Mouse (Mus musculus): ENCODE results near the gene Nfia.

Nfia gene

DNA sequence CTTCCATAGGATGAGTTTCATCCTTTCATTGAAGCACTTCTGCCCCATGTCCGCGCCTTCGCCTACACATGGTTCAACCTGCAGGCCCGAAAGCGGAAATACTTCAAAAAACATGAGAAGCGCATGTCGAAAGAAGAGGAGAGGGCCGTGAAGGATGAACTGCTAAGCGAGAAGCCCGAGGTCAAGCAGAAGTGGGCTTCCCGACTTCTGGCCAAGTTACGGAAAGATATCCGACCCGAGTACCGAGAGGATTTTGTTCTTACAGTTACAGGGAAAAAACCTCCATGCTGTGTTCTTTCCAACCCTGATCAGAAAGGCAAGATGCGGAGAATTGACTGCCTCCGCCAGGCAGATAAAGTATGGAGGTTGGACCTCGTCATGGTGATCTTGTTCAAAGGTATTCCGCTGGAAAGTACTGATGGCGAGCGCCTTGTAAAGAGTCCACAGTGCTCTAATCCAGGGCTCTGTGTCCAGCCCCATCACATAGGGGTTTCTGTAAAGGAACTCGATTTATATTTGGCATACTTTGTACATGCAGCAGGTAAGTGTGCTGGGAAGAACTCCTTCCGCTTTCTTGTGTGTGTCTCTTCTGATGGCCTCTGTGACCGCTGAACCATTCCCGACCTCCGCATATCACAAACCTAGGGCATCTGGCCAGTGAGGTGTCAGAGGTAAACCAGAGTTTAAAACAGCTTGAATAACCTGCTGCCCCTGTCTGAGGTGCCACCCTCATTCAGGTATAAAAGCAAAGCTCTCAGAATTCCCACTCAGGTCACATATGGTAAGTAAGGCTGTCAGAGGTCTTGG lies 10.7 kb downstream of the Nfia start:
- no peak for DNase-seq (ENCODE audit: low spot score in 2 of 2)

DNA sequence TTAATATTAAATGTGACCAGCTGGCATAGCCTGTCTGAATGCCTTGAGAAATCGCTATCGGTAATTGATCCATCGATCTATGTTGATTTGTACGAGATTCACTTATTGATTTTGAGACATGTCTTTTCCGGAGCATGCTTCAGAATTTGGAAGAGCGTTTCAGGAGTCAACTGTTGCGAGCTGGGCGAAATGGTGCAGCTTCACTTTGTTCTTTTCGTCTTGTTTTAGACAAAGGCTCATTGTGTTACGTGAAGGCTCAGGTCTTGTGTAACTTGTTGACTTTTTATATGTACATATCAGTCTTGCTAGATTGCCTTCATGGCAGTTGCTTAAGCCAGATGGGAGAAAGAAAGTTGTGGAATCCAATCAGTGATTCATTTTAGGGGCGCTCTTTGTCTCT lies 11.7 kb downstream of the Nfia start:
- DNase-seq (ENCODE audit: low spot score in 2 of 2): no peak

- no peak for DNase-seq (ENCODE audit: low spot score in 2 of 2)
Observed at GRCm38 (mm10) chr4:97785547-97786271, 13.2 kb downstream of the Nfia start.

GRCm38 (mm10) chr4:97786571-97786970 lies 14.0 kb downstream of the Nfia start:
- DNase-seq (ENCODE audit: low spot score in 2 of 2): no peak

DNA sequence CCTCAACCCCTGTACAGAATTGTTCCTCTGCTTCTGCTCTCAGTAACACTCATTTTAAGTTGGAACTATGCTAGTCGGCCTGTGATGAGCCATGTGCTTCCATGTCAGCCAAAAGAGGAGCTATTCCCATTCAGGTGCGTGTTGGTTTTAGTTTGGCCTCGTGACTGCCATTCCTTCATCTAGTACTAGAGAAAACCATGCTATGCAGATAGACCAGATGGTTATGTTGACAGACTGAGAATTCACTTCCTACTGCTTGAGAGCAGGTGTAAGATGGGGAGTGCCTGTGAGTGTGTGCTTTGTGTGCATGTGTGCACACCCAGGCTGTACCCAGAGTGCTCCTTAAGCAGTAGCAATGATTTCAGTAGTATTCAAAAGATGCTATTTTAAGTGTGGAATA lies 15.0 kb downstream of the Nfia start:
- DNase-seq (ENCODE audit: low spot score in 2 of 2): no peak

GRCm38 (mm10) chr4:97788537-97788936 lies 16.0 kb downstream of the Nfia start:
- DNase-seq (ENCODE audit: low spot score in 2 of 2): no peak

GRCm38 (mm10) chr4:97793931-97794330 lies 21.4 kb downstream of the Nfia start:
- no peak for DNase-seq (ENCODE audit: low spot score in 2 of 2)

DNA sequence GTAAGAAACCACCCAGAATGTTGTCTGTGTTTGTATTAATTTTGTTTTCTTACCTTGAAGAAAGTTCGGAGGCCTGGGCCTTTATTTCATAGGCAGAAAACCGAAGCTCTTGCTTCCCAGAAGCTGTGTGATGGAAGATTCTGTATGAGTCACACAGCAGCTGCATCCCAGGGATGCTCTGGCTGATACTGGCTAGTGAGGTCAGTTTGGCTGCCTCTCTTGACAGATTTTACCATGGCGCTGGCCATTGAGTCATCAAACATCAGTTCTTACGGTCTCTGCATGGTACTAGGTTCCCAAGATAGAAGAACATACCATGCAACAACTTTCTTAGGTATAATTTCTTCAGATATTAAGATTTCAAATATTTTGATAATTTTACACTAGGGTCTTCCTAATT lies 22.3 kb downstream of the Nfia start:
- no peak for DNase-seq (ENCODE audit: low spot score in 2 of 2)

- no peak for DNase-seq (ENCODE audit: low spot score in 2 of 2)
Observed at GRCm38 (mm10) chr4:97795957-97796356, 23.4 kb downstream of the Nfia start.

GRCm38 (mm10) chr4:97796505-97796904 lies 24.0 kb downstream of the Nfia start:
- no peak for DNase-seq (ENCODE audit: low spot score in 2 of 2)

- DNase-seq (ENCODE audit: low spot score in 2 of 2): no peak
Observed at GRCm38 (mm10) chr4:97803791-97804190, 31.3 kb downstream of the Nfia start.

- DNase-seq (ENCODE audit: low spot score in 2 of 2): no peak
Observed at GRCm38 (mm10) chr4:97804638-97805037, 32.1 kb downstream of the Nfia start.

DNA sequence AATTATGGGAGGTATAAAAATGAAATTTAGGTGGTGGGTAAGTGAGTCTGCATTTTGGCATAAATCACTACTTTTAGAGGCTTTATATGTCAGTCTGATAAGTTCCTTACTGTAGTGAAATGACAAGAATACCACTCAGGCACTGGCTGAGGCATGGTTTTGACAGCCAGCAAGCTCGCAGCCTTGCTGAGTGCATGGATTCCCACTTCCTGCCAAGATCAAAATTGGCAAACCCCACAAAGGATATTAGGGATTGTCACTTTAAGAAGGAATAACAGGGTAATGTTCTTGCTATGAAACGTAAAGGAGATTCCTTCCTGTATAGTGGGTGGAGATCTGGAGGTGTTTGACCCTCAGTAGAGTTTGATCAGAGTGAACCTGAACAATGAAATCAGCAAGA lies 32.7 kb downstream of the Nfia start:
- DNase-seq (ENCODE audit: low spot score in 2 of 2): no peak

DNA sequence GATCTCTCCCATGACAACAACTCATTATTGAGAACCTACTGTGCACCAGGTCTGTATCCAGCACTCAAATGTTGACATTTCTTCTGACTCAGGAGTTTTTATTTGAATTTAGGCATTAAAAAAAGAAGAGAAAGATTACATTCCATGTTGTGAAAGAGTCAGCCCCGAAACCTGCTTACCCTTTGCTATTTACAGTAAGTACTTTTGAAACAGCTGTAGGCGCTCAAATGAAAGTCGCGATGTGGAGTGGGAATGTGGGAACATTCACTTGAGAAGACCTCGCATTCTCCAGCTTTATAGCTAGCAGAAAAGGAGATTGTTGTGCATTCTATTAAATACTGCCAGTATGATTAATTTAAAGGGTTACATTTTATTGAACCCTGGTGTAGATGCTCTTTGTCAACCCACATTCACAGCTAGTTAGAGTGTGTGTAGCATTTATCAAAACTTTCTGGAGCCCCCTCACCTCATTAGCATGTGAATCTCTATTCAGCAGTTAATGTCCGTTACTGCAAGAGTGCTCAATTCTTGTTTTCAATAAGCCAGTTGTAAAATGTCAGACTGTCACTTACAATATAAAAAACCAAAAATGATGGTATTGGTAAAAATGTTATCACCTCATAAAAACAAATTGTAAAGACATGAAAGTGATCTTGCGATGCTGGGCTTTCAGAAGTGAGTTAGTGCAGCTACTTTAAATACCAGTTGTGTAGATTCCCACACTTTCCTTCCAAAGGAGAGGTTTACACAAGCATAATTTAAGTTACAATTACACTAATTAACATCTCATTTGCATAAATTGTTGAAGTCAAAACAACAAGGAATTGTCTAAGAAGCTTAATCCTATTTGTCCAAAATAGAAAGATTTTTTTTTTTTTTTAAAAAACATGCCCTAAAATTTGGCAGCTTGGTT lies 33.6 kb downstream of the Nfia start:
- no peak for DNase-seq (ENCODE audit: low spot score in 2 of 2)

DNA sequence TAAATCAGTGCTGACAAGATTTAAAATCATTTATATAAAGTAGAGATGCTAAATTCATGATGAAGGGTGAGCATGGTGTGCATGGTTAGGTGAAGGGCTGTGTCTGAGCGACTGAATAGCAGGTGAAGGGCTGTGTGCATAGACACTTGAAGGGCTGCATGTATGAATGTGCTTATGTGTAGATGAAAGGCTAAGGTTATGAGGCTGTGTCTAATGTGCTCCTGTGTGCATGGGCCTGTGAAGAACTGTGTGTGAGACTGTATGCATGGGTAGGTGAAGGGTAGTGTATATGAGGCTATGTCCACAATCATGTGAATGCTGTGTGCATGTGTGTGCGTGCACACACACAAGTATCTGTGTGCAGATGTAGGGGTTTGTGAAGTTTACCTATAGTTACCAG lies 34.4 kb downstream of the Nfia start:
- DNase-seq (ENCODE audit: low spot score in 2 of 2): no peak

GRCm38 (mm10) chr4:97808885-97809284 lies 36.4 kb downstream of the Nfia start:
- DNase-seq (ENCODE audit: low spot score in 2 of 2): no peak

DNA sequence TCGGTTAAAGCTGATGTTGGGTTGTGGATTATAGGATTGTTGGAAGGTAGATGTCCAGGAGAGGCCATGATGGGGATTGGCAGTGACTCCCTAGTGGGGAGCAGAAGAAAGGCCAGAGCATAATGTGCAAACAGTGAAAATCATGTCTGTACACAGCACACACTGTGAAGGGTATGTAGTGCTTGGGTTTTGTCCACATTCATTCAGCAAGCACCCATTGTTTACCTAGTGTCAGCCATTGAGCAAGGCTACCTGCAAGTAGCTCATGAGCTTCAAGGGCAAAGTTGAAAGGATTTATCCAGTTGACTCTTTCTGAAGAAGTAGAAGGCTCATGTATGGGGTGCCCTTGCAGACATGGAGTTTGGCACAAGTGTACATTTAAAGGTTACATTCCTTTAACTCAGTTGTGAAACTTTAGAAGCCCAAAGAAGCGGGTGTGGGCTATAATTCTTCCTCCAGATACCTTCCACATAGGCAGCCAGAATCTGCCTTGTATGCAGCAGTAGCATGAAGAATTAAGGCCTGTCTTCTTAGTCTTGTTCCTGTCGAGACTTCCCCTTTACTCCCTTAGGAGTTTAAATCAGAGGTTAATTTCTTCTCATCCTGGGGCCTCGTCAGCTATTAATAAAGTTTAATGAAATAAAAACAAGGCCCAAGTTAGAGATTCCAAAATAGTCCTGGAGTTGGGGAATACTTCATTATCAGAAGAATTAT lies 37.2 kb downstream of the Nfia start:
- DNase-seq (ENCODE audit: low spot score in 2 of 2): no peak

DNA sequence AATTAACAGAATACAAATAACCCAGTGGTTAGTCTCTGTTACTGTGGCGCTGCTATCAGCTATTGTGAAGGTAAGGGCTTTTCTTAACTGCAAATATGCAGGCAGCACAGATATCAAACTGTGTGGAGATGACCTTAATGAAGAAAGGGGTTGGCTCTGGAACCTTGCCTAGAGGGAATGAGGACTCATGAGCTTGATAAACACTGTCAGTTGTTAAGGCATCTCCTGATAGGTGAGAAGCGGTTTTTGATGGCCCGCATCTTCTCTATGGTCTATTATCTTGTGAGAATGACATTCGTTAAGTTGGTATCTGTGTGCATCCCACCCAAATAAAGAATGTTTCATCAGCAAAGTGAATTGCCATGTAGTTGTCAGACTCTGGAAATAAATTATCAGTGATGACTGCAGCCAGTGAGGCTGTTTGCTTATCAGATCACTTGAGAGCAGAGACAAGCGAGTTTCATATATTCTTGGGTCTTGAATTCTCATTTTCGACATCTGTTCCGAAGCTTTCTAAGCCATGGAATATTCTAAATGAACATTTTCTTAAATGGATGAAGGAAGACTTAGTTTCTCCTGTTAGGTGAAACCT lies 37.9 kb downstream of the Nfia start:
- DNase-seq (ENCODE audit: low spot score in 2 of 2): no peak

DNA sequence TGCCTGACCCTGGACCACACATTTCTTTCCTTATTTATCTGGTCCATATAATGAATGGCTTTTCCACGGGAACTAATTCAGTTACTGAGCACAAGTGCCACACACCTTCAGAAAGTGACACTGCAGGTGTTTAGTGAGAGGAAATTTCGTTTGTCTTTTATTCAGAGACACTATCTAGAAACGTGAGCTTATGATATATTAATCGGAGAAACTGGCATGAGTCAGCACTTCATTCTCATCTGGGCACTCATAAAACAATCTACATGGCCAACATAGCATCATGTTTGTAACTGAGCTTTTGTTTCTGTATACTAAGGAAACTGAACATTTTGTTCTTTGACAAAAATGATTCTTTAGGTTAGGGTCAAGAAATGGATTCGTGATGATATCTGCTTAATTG lies 40.5 kb downstream of the Nfia start:
- DNase-seq (ENCODE audit: low spot score in 2 of 2): no peak

DNA sequence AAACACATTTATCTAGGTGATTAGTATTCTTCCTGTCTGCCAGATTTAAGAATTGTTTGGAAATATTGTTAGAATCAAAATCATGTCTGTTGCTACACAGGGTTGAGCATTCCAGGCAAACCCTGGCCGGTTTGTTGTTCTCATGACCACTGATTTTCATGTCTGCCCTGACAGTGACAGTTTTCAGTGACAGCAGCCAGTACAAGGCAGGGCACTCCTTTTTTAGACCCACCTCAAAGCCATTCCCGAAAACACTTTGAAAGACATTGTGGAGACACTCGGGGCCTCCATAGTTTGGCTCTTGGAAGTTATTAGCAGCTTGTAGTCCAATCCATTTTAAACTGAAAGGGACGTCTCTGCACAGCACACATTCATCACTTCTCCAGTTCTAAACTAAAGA lies 41.5 kb downstream of the Nfia start:
- no peak for DNase-seq (ENCODE audit: low spot score in 2 of 2)

DNA sequence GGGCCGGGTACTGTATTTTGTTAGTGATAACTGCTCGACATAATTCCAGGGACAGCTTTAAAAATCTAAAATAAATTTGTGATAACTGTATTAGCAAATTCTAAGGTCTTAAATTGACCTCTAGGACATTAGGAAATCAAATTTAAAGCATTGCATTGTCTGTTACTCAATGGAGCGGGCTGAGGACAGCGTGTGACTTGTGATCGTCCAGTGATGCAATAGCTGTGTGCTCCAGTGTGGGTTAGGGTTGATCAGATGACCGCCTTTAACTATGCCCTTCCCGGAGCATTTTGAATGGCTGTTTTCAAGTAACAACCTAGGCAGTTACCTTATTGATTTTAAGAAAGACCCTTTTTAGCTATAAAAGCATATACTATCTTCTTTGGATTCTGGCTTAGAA lies 42.0 kb downstream of the Nfia start:
- DNase-seq (ENCODE audit: low spot score in 2 of 2): no peak

All from frontal cortex, postnatal 10 days (tissue).